Mouse (Mus musculus) cerebellum, adult 11 months (tissue): ENCODE data around the gene Sec23ip.
"Not testable (repeated sequence)": the region's sequence is repeated elsewhere in the genome, so short reads cannot be mapped to it uniquely, and the experiment has no call there.

ENCODE experiments used
- DNase-seq: peaks from one replicate; pipeline ENCODE4 v3.0.0; 2022

Gene Sec23ip

GRCm38 (mm10) chr7:128744684-128745485 is at the start of gene Sec23ip:
Gene Sec23ip, plus strand, starts transcription at chr7:128744943.
- peak; percentile 97 for DNase-seq

- not testable (repeated sequence) for DNase-seq
Observed at GRCm38 (mm10) chr7:128699959-128700358, 44.8 kb upstream of the Sec23ip start.

GRCm38 (mm10) chr7:128705735-128706134 is 39.0 kb upstream of the Sec23ip start:
- peak; percentile 61 for DNase-seq

GRCm38 (mm10) chr7:128717991-128718390 is 26.8 kb upstream of the Sec23ip start:
- no peak for DNase-seq

- peak; percentile 50 for DNase-seq
Observed at GRCm38 (mm10) chr7:128724761-128725160, 20.0 kb upstream of the Sec23ip start.

- no peak for DNase-seq
Observed at GRCm38 (mm10) chr7:128725189-128725588, 19.6 kb upstream of the Sec23ip start.

- DNase-seq: no peak
Observed at GRCm38 (mm10) chr7:128726999-128727398, 17.7 kb upstream of the Sec23ip start.

GRCm38 (mm10) chr7:128727701-128728100 is 17.0 kb upstream of the Sec23ip start:
- DNase-seq: no peak

GRCm38 (mm10) chr7:128728738-128729137 is 16.0 kb upstream of the Sec23ip start:
- DNase-seq: no peak

GRCm38 (mm10) chr7:128731585-128731984 is 13.2 kb upstream of the Sec23ip start:
- no peak for DNase-seq

GRCm38 (mm10) chr7:128738041-128738440 is 6.7 kb upstream of the Sec23ip start:
- no peak for DNase-seq

GRCm38 (mm10) chr7:128739116-128739461 is 5.7 kb upstream of the Sec23ip start:
- no peak for DNase-seq

- DNase-seq: no peak
Observed at GRCm38 (mm10) chr7:128739462-128740277, 5.1 kb upstream of the Sec23ip start.

- DNase-seq: peak; percentile 95
Observed at GRCm38 (mm10) chr7:128740334-128740733, 4.4 kb upstream of the Sec23ip start, which contains the start of gene Mcmbp. Gene Mcmbp, minus strand, starts transcription at chr7:128740495.

- no peak for DNase-seq
Observed at GRCm38 (mm10) chr7:128743898-128744297, 845 bp upstream of the Sec23ip start.

GRCm38 (mm10) chr7:128746151-128746550 is 1.4 kb downstream of the Sec23ip start:
- DNase-seq: no peak

- no peak for DNase-seq
Observed at GRCm38 (mm10) chr7:128748758-128749157, 4.0 kb downstream of the Sec23ip start.

GRCm38 (mm10) chr7:128750296-128750695 is 5.6 kb downstream of the Sec23ip start:
- peak; percentile 47 for DNase-seq

GRCm38 (mm10) chr7:128752012-128752411 is 7.3 kb downstream of the Sec23ip start:
- DNase-seq: no peak

GRCm38 (mm10) chr7:128755396-128755795 is 10.7 kb downstream of the Sec23ip start:
- no peak for DNase-seq

- DNase-seq: no peak
Observed at GRCm38 (mm10) chr7:128758948-128759347, 14.2 kb downstream of the Sec23ip start.

GRCm38 (mm10) chr7:128766696-128767095 is 22.0 kb downstream of the Sec23ip start:
- DNase-seq: no peak

GRCm38 (mm10) chr7:128777201-128777600 is 32.5 kb downstream of the Sec23ip start:
- no peak for DNase-seq

- DNase-seq: peak; percentile 25
Observed at GRCm38 (mm10) chr7:128779305-128779704, 34.6 kb downstream of the Sec23ip start.
